Mouse (Mus musculus): ENCODE measurements around the gene Flii. TPM values are rescaled to one million over a fixed set of nuclear protein-coding genes. Genes with fewer than 3 reads are reported as not detected.
A peak's percentile ranks its signal among the peaks of the same experiment; 100 is the strongest.

The Flii gene
- 171 and 173 TPM in 2 replicates for polyA plus RNA-seq (2012; rRNA removed)

- DNase-seq (ENCODE audit: low read depth) = no peak
Measured at GRCm38 (mm10) chr11:60726601-60727391, at the start of gene Flii. Gene Flii, minus strand, starts transcription at chr11:60727263.

DNA sequence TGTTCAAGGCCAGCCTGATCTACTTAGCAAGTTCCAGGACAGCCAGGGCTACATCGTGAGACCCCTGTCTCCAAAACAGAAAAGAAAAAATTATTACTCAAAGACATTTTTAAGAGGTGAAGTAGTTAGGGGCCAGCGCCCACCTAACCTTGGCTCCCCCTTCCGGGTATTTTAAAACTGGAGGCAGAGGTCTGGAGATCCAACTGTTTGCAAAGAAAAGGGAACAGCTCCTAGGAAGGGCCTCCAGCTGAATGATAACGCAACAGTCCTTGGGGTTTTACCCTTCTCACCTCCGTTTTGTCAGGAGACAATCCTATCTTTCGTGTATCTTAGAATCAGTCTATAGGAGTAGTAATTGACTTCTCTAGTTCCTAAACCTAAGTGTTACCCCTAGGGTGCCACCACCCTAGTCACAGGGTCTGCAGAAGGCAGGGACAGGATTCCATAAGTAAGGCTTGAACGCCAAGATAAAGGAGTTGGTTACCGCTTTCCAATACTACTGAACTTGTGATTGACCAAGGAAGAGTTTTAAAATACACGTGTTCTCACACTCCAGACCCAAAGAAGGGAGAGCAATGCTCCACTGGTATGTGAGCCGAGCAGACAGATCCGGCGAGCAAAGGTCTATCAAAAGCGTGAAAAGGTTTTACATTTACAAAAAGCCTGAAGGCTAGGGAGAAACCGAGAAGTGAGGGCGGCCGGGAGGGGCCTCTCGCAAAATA, 49.2 kb upstream of the Flii start:
- DNase-seq (ENCODE audit: low read depth) = no peak

DNA sequence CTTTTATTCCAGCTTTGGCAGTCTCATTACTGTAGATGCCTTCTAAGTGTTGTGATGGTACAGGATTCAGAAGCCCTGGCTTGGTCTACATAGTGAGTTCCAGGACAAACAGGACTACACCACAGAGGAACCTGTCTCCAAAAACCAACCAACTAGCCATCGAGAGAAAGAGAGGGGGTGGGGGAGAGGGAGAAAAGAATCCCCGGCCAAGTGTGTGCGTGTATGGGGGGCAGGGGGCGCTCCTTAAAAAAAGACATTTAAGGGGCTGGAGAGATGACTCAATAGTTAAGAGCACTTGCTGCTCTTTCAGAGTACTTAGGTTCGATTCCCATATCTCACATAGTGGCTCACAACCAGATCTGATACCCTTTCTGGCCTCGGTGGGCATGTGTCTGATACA, 48.5 kb upstream of the Flii start:
- DNase-seq (ENCODE audit: low read depth) = no peak

GRCm38 (mm10) chr11:60774841-60775240, 47.8 kb upstream of the Flii start:
- DNase-seq (ENCODE audit: low read depth) = no peak

- DNase-seq (ENCODE audit: low read depth) = no peak
Measured at GRCm38 (mm10) chr11:60774158-60774689, 47.2 kb upstream of the Flii start.

DNA sequence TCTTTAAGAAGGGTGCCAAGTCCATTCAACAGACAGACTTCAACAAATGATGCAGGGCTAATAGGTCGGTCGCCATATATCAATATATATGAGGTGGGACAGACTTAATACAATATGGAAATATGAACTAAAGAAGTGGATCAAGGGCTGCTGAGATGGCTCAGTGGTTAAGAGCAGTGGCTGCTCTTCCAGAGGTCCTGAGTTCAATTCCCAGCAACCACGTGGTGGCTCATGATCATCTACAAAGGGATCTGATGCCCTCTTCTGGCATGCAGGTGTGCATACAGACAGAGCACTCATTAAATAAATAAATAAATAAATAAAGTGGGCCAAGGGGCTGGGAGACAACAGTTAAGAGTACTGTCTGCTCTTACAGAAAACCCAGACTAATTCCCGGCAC, 45.1 kb upstream of the Flii start:
- DNase-seq (ENCODE audit: low read depth) = no peak

DNA sequence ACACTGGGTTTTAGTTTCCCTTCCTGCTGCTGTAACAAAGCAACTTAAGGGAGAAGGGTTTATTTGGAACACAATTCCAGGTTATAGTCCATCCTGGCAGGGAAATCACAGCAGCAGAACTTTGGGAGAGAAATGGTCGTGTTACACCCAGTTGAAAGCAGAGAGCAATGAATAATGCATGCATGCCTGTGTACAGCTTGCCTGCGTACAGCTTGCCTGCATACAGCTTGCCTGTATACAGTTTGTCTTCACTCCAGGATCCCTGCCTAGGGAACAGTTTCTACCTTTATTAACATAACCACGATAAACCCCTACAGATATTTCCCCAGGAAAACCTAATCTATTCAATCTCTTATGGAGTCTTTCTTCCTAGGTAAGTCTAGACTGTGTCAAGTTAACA, 43.7 kb upstream of the Flii start:
- DNase-seq (ENCODE audit: low read depth) = no peak

- DNase-seq (ENCODE audit: low read depth) = no peak
Measured at GRCm38 (mm10) chr11:60769322-60769721, 42.3 kb upstream of the Flii start.

DNA sequence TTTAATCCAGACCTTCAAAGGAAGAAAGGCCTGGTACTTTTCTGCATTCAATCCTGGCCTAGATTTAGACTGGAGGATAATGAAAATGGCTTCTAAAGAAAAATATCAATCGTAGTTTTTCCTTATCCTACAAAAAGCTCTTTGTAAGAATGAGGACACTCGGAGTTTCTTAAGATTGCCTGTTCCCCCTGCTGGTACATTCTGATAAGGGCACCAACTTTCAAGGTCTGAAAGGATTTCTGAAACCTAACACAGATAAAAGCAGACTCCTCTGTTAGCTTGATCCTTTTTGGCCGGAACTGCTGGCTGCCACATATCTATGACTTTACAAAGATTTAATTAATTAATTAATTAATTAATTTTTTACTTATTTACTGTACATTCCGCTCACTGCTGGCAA, 39.9 kb upstream of the Flii start:
- no peak for DNase-seq (ENCODE audit: low read depth)

DNA sequence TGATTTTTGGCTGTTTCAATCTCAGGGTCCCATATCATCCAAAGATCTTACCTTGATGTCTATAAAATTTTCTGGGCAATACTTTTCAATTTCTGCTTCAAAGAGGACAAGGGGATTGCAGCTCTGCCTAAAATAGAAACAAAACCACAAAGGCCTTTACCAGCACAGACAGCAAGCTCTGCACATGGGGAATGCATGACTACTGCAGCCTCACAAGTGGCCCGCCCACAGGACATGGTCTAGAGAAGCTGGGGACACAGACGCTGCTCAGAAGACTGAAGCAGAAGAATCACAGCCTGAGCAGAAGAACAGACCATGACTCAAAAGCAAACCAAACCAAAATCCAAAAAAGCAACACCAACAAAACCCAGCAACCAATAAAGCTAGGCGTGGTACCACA, 34.6 kb upstream of the Flii start:
- no peak for DNase-seq (ENCODE audit: low read depth)

DNA sequence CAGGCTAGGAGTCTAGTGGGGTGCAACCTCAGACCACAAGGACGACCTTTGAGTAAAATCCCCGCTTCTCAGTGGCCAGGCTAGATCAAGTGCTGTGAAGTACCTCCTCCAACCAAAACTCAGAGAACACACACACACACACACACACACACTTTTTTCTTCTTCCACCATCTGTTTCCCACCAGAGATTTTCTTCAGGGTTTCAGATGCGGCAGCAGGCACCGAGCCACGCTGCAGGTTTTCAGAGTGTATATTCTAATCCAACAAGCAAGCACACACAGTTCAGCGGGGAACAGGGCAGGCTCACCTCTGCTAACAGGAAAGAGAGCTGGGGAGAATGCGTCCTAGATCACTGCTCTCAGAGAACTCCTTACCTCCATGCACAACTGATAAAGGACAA, 28.5 kb upstream of the Flii start:
- DNase-seq (ENCODE audit: low read depth) = no peak

DNA sequence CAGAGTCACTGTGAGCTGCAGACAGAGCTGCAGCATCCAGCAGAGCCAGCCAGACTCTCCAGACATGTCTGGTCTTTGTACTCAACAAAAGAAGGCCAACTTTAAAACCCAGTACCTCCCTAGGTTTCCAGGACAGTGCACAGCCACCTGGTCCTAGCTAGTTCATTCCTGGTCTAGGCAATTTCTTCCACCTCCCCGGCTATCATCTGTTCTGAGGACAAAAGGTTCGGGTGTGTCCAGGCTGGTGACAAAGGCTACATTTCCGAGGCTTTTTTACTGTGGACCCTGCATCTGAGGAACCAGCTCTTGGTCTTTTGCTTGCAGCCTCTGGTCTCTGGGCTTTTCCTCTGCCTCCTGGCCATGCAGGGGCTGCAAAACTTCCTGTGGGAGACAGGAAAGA, 13.3 kb upstream of the Flii start:
- DNase-seq (ENCODE audit: low read depth) = no peak

DNA sequence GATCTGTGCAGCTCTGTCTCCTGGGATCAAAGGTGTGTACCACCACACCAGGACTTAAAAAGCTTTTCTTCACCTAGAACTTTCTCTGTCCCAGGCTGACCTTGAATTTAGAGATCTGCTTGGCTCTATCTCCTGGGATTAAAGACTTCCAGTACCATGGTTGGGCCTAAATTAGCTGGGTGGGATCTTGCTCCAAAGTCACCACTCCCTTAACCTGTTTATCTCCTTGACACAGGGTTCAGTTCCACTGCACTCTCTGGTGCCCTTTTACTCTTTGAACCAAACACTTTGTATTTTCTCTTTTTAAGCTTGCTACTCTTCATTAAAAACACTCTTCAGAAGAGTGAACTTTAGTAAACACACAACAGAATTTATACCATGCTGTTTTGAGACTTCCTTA, 10.4 kb upstream of the Flii start:
- no peak for DNase-seq (ENCODE audit: low read depth)

DNA sequence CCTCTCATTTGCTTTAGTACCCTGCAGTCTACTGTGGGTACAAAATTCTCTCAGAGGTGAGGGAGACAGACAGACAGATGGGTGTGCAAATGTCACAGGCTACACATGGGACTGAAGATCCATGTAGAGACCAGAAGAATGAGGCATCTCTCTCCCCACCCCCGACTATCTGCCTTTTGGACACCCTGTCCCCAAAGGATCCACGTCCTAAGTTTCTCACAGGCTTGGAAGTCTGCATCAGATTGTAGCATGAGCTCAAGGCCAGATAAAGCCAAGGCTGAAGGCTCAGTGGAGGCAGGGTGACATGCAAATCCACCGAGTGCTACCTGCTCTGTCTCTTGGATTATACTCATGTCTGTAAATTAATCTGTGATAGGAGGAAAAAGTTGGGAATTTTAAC, 9.4 kb upstream of the Flii start:
- no peak for DNase-seq (ENCODE audit: low read depth)

DNA sequence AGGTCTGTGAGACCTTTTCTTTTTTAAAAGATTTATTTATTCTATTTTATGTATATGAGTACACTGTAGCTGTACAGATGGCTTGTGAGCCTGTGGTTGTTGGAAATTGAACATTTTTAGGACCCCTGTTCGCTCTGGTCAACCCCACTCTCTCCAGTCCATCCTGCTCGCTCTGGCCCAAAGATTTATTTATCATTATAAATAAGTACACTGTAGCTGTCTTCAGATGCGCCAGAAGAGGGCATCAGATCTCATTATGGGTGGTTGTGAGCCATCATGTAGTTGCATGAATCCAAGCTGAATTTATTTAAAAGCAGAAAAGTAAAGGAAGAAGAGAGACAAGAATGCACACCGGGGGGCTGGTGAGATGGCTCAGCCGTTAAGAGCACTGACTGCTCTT, 8.1 kb upstream of the Flii start:
- DNase-seq (ENCODE audit: low read depth) = no peak

GRCm38 (mm10) chr11:60734206-60734605, 7.1 kb upstream of the Flii start:
- no peak for DNase-seq (ENCODE audit: low read depth)

DNA sequence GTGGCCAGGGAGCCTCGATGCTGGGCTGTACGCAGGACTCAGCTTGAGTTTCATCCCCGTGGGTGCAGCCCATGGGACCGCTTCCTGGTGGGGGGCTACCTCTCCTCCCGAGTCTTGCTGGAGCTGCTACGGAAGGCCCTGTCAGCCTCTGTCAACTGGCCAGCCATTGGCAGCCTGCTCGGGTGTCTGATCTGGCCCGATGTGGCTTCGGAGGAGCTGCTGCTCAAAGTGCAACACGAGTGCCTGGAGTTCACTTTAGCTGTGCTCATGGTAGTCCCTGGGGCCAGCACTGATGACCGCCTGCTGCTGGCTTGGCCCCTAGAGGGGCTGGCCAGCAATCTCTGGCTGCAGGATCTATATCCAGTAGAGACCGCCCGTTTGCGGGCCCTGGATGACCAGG, 4.2 kb upstream of the Flii start:
- no peak for DNase-seq (ENCODE audit: low read depth)

DNA sequence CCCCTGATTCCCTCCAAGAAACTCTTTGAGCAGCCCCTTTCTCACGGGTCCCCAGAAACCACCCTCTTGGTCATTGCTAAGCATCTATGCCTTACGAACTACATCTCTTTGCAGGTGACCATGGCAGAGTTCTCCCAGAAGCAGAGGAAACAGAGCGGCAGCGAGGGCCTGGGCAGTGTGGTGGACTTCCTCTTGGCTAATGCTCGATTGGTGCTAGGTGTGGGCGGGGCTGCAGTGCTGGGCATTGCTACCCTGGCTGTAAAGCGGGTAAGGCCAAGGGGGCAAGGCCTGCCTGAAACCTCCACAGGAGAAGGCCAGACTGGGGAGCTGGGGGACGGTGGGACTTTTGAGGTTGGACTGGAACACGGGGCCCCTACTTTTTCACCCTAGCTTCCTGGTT, 3.1 kb upstream of the Flii start:
- DNase-seq (ENCODE audit: low read depth) = no peak

GRCm38 (mm10) chr11:60729217-60729641, 2.2 kb upstream of the Flii start:
- no peak for DNase-seq (ENCODE audit: low read depth)

- peak; percentile 69 for DNase-seq (ENCODE audit: low read depth)
Measured at GRCm38 (mm10) chr11:60728260-60728761, 1.2 kb upstream of the Flii start, which contains the start of gene Mief2. Gene Mief2, plus strand, starts transcription at chr11:60728398.

- no peak for DNase-seq (ENCODE audit: low read depth)
Measured at GRCm38 (mm10) chr11:60727392-60728140, 503 bp upstream of the Flii start.

- DNase-seq (ENCODE audit: low read depth) = no peak
Measured at GRCm38 (mm10) chr11:60719263-60719662, 7.8 kb downstream of the Flii start.

Measured in gonadal fat pad, adult 2 months (tissue).